Mouse (Mus musculus): Measurements from ENCODE around the gene Zfp316. TPM values are rescaled to one million over a fixed set of nuclear protein-coding genes. Genes with fewer than 3 reads are reported as not detected.
A peak's percentile ranks its signal among the peaks of the same experiment; 100 is the strongest.

Zfp316 gene
- total RNA-seq (2022), result 10 to 100 TPM; 24.1 to 26.8 (median 24.5) TPM

DNA sequence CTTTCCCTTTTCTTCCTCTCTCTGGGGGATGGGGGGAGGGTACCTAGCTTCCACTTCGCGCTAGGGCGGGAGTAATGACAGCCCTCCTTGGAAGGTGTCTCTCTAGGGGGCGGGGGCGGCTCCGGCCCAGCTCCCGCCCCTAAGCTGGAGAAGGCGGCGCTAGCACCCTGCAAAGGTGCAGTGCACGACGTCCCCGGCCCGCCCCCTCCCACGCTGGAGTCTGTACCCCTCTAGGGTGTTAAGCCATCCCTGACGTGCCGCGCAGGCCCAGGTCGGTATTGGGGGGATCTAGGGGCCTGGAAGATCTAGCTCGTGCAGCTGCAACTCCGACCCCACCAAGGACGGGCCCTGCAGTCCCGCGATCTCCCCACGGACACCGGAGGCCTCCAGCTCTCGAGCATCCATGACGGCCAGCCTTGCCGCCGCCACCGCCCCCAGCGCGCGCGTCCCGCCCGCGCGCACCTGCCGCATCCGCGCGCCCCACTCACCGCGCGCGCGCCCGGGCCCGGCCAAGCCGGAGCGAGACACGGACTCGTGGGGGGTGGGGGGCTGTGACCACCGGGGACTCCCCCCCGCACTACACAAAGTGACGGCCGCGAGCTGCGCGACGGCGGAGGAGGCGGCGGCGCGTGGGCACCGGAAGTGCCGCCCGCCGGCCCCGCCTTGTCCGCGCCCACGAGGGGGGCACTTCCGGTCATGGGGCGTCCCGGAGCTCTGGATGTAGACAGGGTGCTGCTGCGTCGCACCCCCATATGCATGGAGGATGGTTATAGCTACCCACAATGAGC lies at the start of gene Zfp316:
Gene Zfp316, minus strand, starts transcription at position 660 of the 788 bp plus-strand sequence.
- DNase-seq (ENCODE audit: low spot score in 2 of 2), result peak; percentile 59 to 69

DNA sequence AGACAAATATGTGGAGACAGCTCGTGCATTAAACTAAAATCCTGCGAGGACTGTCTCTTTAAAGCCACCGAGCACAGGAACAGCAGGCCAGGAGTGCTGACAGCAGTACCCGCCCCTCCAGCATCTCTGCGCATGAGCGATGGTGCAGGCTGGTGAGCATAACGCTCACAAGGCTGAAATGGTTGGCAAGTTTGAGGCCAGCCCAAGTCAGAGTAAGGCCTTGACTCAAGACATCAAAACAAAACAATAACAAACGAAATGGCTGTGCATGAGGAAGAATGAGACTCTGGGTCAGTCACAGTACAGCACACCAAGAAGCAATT lies 47.4 kb upstream of the Zfp316 start:
- no peak for DNase-seq (ENCODE audit: low spot score in 2 of 2)

DNA sequence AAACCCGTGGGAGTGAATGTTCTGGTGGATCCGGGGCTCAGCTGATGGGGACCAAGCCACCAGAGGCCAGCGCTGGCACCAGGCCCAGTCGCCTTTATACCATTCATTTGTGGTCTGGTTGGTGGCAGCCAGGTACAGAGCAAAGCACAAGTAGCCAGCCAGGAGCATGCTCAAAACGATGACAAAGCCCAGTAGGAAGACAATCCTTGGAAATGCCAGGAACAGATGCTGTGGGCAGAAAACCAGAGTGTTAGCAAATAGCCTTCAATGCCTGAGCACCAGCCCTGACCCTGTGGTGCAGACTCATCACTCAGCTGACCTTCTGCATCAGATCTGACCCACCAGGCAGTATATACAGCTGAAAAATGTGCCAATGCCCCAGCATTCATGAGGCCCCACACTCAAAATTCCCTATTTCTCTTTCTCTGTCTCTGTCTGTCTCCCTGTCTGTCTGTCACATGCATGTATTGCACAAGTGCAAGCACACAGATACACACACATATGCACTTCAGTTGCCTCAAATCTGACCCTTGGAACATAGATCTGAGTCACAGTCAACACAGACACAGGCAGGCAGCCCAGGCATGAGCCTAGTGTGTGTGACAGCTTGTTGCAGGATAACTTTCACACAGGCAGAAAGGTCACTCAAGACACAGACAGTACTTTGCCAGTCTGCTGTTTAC lies 46.9 kb upstream of the Zfp316 start:
- no peak for DNase-seq (ENCODE audit: low spot score in 2 of 2)

DNA sequence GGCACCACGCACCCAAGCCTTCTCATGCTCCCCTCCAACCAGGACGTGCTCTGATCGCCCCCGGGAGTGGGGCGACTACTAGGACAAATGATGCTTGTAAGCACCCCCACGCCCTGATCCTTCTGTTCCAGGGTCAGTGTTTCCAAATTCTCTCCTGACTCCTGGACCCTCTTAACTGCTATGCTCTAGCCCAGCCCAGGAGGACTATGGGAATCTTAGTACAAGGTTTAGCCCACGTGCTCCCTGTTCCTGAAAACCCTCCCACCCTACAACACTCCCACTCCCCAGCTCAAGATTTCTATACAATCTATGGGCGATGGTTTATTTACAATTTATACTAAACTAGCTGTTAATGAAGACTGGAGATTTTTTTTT lies 45.7 kb upstream of the Zfp316 start:
- no peak for DNase-seq (ENCODE audit: low spot score in 2 of 2)

DNA sequence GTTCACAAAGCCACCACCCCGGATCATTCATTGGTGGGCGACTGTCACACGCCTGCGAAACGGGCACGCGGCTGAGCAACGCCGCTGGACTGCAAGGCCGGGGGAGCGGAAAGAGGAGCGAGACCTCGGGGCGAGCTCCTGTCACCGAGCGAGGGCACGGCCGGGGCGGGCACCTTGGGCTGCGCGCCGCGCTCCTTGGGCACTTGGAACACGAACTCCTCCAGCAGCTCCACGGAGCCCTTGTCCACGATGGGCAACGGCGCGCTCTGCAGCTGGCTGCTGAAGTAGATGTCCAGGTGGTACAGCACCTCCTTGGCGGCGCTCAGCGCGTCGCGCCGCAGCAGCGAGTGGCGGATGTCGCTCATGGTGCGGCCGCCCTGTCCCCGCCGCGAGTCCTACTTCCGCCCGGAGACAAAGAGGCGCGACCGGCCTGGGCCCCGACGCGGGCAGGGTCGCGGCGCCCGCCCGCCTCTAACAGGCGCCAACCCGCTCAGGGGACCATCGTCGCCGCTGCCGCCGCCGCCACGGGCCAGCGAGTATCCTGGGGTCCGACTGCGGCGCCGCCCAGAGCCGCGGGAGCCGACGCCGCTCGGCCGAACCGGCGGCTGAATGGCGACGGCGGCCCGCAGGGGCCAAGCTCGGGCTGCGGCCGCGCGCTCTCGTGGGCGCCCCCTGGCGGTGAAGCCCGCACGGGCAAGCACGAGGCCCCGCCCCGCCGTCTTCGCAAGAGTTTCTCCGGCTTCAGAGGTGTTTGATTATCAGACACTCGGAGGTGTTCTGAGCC lies 45.1 kb upstream of the Zfp316 start, which contains the start of gene E130309D02Rik:
Gene E130309D02Rik, minus strand, starts transcription at position 631 of the 784 bp plus-strand sequence.
- peak; percentile 71 to 84 for DNase-seq (ENCODE audit: low spot score in 2 of 2)

DNA sequence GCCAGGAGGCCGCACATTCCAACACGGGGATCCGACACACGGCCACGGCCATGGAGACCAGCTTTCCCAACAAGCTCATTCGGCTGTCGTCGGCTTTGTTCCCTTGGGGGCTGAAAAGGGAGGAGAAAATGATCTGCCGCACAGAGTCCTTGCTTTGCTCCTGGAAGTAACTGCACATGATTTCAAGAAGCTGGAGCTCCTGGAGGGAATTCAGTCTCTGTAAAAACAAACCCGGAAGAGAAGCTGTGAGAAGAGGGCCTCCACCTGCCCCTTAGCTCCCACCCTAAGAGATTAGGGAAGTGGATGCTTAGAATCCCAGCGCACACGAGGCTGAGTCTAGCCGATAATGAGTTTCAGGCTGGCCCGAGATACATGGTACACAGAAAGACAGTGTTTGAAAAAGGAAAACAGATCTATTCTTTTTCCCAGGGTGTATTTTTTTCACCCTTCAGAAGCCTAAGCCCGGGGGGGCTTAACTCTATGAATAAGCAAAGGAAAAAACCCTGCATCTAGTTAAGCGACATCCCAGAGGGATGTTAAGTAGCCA lies 44.4 kb upstream of the Zfp316 start:
- DNase-seq (ENCODE audit: low spot score in 2 of 2), result no peak

DNA sequence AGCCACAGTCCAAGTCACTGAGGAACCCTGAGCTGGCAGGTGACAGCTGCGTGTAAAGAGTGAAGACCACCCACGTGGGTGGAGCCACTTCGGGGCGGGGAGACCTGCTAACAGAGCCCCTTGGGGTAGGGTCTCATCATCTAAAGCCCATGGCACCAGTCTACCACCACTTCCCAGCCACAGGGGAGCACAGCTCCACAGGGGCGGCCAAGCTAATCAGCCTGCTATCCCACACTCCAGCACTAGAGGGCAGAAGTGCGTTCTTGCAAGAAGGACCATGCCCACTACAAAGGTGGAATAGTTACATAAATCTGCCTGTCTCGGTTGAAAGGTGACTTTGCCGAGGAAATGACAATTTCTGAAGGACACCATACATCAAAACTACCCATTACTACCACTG lies 42.1 kb upstream of the Zfp316 start:
- peak; percentile 33 to 73 for DNase-seq (ENCODE audit: low spot score in 2 of 2)

DNA sequence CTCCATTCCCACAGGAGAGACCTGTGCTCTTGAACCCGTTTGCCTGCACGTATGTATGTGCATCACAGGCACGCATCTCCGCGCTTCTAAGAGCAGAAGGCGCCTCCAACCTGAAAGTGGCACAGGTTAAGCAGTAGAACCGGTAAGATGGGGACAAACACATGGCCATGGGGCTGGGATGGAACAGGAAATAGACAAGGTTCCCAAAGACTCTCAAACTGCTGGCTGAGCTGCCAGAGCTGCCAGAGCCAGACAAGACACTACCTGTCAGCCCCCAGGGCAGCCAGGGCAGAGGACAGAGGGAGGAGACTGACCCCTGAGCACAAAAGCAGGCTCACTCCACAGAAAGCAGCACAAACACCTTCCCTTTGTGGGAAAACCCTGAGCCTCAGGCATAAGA lies 40.1 kb upstream of the Zfp316 start:
- DNase-seq (ENCODE audit: low spot score in 2 of 2), result no peak

DNA sequence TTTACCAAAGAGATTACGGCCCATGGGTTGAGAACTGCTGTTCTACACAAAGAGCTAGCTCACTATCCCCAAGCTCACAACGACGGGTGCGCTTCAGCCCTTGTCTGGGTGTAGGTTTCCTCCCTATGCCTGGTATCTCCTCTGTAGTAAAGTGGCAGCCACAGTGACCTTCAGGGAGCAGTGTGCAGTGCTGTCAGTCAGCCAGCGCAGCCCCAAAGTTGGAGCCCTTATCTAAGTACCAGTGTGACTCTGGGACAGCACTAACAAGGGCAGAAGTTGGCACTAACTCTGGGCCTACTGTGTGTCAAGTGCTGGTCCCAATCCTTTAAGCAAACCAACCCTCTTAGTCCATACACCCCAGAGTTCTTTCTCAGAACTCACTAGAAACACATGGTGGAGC lies 39.0 kb upstream of the Zfp316 start:
- DNase-seq (ENCODE audit: low spot score in 2 of 2), result no peak

DNA sequence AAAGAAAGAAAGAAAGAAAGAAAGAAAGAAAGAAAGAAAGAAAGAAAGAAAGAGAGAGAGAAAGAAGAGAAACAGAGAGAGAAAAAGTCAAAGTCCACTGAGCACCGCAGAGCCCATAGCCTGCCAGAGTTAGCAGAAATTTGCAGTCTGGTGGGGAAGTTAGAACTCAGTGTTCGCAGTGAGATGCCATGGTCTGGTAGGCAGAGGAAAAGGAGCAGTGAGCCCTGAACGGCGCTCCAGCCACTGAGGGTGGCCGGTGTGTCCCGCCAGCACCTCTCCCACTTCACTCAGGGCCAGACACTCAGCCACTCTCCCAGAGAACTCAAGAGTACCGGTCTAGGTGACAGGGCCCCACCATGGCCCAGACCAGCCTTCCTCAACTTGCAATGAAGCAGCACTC lies 34.4 kb upstream of the Zfp316 start:
- DNase-seq (ENCODE audit: low spot score in 2 of 2), result no peak

DNA sequence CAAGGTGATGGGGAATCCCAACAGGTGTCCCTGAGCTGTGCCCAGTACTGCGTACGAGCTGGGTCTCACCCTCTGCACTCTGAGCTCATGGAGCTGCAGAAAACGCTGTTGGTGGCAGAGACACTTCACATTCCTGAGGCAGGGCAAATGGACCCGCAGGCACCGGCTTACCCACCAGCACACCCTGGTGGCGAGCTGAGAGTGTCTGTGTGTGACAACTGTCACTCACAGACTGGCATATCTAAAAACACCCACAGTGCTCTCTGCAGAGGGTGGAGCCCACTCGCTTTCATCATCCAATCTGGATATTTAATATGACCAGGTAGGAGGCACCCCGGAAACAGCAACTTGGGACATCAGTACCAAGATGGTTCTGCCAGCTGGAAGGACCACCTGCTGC lies 31.5 kb upstream of the Zfp316 start:
- DNase-seq (ENCODE audit: low spot score in 2 of 2), result no peak

DNA sequence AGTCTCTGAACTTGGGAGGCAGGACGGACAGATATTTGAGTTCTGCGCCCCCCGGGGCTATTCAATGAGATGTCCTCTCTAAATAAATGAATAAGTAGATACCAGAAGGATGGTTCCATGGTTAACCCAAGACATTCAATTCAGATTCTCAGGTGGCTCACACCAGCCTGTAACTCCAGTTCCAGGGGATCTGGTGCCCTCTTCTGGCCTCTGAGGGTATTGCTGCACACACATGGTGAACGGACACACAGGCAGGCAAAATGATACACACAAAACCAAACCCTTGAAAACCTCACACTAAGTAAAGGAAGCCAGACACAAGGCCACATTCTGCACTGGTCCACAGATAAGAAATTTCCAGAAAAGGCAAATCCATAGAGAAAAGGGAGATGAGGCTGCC lies 29.9 kb upstream of the Zfp316 start:
- peak in 1 of 2 experiments; percentile 49 for DNase-seq (ENCODE audit: low spot score in 2 of 2)

DNA sequence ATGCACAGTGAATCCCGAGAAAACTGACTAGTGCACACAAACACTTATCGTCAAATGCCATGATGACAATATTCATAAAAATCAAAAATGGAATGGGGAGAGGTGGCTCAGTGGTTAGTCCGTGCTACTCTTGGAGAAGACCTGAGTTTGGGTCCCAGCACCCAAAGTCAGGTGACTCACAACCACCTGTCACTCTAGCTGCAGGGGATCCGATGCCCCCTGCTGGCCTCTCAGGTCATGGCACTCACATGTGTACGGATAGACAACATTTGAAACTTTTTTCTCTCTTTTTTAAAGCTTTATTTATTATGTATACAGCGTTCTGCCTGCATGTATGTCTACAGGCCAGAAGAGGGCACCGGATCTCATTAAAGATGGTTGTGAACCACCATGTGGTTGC lies 28.6 kb upstream of the Zfp316 start:
- DNase-seq (ENCODE audit: low spot score in 2 of 2), result no peak

DNA sequence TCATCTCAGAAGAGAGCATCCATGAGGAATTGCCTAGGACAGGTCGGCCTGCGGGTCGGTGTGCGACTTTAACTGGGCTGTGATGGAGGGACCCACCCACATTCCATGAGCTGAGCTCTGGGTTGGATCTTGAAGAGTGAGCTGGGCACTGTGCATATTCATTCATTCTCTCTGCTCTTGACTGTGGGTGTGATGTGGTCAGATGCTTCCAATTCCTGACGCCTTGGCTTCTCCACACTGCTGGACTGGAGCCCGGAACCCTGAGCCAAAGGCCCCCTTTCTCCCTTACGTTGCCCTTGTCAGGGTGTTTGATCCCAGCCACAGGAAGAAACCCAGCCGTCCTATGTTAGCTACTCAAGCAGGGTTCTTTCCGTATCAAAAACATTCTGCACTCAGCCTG lies 28.2 kb upstream of the Zfp316 start:
- no peak for DNase-seq (ENCODE audit: low spot score in 2 of 2)

DNA sequence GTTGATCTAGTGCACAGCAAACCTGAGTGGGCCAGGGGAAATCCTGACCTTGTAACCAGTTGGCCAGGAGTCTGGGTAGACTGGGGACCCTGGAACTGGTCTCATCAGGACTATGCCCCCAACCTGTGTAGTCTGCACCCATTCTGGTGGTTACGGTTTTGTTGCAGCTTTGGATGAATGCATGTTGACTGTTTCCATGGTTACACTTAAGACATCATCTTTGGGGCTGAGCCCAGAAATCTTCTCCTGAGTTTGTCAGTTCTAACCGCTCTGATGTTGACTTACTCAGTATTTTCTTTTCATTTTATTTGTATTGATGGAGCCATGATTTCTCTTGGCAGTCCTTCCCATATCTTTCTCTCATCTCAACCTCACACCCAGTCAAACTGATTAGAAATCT lies 25.5 kb upstream of the Zfp316 start:
- no peak for DNase-seq (ENCODE audit: low spot score in 2 of 2)

DNA sequence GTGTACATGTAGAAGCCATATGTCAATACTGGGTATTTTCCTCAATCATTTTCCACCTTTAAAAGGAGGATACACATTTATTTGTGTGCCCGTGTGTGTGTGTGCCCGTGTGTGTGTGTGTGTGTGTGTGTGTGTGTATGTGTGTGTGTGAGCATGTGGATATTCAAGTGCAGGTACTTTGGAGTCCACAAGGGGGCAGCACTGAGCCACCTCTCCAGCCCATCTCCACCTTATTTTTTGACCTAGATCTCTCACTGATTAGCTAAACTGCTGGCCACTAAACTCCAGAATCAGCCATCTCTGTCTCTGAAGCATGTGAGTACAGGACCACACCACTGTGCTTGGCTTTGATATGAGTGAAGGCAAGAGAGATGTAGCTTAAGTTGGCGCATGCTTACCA lies 25.0 kb upstream of the Zfp316 start:
- DNase-seq (ENCODE audit: low spot score in 2 of 2), result no peak

DNA sequence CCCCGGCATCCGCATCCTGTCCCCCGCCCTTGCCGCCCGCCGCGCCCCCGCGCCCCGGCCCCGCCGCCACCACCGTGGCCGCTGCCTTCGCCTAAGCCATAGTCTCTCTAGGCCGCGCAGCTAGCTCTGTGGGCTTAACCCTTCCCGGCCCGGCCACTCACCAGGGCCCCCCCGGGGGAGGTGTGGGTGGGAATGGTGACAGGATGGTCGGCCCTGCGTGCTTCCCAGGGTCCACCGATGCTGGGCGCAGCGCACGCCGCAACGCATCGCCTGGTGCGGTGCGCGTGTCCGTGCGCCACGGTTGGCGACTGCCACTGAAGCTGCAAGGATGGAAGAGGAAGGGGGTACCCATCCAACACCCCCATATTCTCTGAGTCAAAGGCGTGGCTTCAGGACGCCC lies 23.6 kb upstream of the Zfp316 start, which contains the start of gene Zfp853:
Gene Zfp853, minus strand, starts transcription at position 220 of the 400 bp plus-strand sequence.
- no peak for DNase-seq (ENCODE audit: low spot score in 2 of 2)

DNA sequence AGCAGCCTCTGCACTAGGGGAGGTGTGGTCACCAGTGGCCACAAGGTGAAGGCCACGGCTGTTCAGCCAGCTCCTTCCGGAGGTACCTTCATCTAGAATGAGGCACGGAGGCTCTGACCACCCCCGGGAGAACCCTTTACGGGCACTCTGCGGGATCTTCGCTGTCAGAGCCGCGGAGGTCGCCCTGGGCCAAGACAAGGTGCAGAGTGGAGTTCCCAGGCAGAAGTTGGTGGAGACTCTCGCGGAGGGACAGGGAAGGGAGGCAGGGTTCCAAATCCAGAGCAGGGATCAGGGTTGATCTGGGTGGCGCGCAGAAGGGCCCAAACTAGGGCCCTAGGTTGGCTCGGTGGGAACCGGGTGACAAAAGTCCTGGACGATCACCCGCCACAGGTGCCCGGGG lies 23.1 kb upstream of the Zfp316 start:
- no peak for DNase-seq (ENCODE audit: low spot score in 2 of 2)

DNA sequence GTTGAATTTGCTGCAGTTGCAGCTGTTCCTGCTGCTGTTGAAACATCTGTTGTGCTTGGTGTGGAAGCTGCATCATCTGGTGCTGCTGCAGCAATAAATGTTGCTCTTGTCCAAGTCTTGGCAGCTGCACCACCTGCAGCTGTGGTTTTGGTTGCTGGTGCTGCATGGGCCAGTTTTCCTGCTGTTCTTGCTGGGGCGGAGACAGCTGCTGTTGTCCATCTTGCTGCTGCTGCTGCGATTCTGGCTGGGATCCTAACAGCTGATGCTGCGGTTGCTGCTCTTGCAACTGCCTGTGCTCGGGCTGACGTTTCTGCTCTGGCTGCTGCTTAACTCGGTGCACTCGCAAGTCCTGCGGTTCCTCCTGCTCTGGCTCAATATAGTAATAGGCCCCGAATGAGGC lies 19.5 kb upstream of the Zfp316 start:
- DNase-seq (ENCODE audit: low spot score in 2 of 2), result no peak

DNA sequence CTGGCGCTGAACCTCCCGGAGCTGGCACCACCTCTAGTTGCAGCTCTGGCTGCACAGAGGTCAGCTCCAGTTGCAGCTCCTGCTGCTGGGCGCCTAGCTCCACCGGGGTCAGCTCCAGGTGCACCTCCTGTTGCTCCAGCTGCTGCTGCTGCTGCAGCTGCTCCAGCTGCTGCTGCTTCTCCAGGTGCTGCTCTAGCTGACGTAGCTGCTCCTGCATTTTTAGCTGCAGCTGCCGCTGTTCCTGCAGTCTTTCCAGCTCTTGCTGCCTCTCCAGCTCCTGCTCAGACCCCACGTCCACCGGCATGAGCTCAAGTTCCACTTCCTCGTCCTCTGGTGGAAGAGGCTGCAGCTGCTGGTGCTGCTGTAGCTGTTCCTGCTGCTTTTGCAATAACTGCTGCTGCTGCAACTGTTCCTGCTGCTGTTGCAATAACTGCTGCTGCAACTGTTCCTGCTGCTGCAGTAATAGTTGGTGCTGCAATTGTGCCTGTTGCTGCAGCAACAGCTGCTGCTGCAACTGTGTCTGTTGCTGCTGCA lies 18.6 kb upstream of the Zfp316 start:
- no peak for DNase-seq (ENCODE audit: low spot score in 2 of 2)

DNA sequence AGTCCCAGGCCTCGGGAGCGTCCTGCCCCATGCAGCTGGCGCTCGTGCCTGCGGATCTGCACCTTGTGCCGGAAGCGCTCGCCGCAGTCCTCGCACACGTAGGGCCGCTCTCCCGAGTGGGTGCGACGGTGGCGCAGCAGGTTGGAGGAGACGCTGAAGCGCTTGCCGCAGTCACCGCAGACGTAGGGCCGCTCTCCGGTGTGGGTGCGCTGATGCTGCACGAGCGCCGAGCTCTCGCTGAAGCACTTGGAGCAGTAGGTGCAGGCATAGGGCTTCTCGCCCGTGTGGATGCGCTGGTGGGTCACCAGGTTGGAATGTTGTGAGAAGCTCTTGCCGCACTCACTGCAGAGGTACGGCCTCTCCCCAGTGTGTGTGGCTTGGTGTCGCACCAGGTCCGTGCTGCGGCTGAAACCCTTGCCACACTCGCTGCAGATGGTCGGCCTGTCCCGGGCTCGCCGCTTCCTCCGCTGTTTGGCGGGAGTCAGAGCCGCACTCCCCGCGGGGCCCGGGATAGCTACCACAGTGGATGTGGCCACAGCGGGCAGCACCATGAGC lies 18.0 kb upstream of the Zfp316 start:
- no peak for DNase-seq (ENCODE audit: low spot score in 2 of 2)
